Mouse (Mus musculus): ENCODE data around the gene Gm20683. TPM values are rescaled to one million over a fixed set of nuclear protein-coding genes. Genes with fewer than 3 reads are reported as not detected.
A peak's percentile ranks its signal among the peaks of the same experiment; 100 is the strongest.

Gene Gm20683
- polyA plus RNA-seq, 1 experiment from 2014 or later, result 0.86 TPM

DNA sequence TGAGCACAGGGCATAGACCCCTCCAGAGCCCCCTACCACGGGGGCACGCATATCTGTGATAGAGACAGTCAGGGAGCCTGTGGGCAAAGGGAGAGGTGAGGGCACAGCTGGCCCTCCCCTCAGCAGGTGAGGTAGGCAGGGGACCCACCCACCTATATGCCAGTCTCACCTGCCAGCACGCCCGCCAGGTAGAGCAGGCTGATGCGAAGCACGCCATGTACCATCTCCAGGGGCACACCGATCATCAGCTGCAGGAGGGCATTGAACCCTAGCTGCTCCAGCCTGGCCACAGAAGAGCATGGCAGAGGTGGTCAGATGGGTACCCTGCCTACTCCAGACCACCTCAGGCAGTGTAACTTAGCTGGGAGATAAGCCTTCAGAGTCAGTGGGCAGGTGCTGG, 6.3 kb downstream of the Gm20683 start:
- Histone ChIP-seq H3K9me3 (ENCODE audit: low read length) (no peaks in the 10 kb centered on the region), H3K4me1 (ENCODE audit: insufficient read depth, low read depth, low read length) (peaks cover 39% of the 10 kb centered on the region), H3K4me3 (ENCODE audit: low read depth, low read length) (no peak overlapping the region), H3K9ac (replicated peaks; ENCODE audit: low read depth) (no peak overlapping the region), H3K27ac (ENCODE audit: low read length) (no peak overlapping the region), H3K36me3 (ENCODE audit: insufficient read depth, low read length) (peaks cover 6% of the 10 kb centered on the region; the same call in 1 of the 2 replicates), H3K4me2 (replicated peaks; ENCODE audit: low read depth, low read length) (0 out of 2 replicates have a peak overlapping the region, but pooled peaks have one; percentile 84), H3K27me3 (replicated peaks; ENCODE audit: insufficient read depth, low read length) (no peaks in the 10 kb centered on the region)
- TF ChIP-seq CTCF (IDR thresholded peaks at IDR 0.05), result no peak
- no peak for TF ChIP-seq EP300 (IDR thresholded peaks at IDR 0.05)
- WGBS, result 94% methylated on average over 7 of the region's 7 CpGs
- ATAC-seq, result no peak
- no peak for DNase-seq (ENCODE audit: low spot score)

DNA sequence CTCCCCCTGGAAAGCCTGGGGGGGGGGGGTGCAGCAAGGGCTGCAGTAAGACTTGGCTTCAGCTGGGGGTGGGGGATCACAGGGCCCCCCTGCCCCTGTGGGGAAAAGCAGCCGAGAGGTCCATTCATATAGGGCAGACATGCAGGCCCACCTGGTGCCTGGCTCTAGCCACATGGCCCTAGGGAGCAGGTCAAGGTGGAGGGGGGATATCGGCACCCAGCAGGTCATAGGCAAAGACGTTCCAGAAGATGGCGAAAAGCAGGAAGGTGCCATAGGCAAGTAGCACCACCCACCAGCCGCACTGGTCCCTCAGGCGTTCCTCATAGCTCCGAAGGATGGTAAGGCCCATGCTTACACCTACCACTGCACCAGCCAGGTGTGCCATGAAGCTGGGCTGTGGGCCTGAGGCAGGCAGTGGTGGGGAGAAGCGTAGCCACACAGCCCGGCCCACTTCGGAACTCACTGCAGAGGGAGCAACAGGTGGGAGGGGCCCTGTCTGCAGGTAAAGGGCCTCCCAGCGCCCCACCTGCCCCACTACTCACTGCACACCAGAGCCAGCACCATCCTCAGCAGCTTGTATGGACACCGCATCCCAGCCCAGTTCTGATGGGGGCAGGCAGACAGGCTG, 6.9 kb downstream of the Gm20683 start:
- Histone ChIP-seq H3K4me1 (ENCODE audit: insufficient read depth, low read depth, low read length) (peaks cover 39% of the 10 kb centered on the region), H3K4me3 (ENCODE audit: low read depth, low read length) (peak overlapping the region; percentile 55; the same call in 1 of the 2 replicates), H3K9ac (replicated peaks; ENCODE audit: low read depth) (0 out of 2 replicates have a peak overlapping the region, but pooled peaks have one; percentile 13), H3K36me3 (ENCODE audit: insufficient read depth, low read length) (0 out of 2 replicates have a peak, but pooled peaks cover 5% of the 10 kb centered on the region), H3K9me3 (ENCODE audit: low read length) (no peaks in the 10 kb centered on the region), H3K4me2 (replicated peaks; ENCODE audit: low read depth, low read length) (peak overlapping the region; percentile 84), H3K27me3 (replicated peaks; ENCODE audit: insufficient read depth, low read length) (no peaks in the 10 kb centered on the region), H3K27ac (ENCODE audit: low read length) (peak overlapping the region; percentile 98; the same call in 1 of the 2 replicates)
- no peak for DNase-seq (ENCODE audit: low spot score)
- TF ChIP-seq CTCF (IDR thresholded peaks at IDR 0.05), result no peak
- TF ChIP-seq EP300 (IDR thresholded peaks at IDR 0.05), result no peak
- ATAC-seq, result no peak
- 79% methylated on average over 12 of the region's 12 CpGs for WGBS

DNA sequence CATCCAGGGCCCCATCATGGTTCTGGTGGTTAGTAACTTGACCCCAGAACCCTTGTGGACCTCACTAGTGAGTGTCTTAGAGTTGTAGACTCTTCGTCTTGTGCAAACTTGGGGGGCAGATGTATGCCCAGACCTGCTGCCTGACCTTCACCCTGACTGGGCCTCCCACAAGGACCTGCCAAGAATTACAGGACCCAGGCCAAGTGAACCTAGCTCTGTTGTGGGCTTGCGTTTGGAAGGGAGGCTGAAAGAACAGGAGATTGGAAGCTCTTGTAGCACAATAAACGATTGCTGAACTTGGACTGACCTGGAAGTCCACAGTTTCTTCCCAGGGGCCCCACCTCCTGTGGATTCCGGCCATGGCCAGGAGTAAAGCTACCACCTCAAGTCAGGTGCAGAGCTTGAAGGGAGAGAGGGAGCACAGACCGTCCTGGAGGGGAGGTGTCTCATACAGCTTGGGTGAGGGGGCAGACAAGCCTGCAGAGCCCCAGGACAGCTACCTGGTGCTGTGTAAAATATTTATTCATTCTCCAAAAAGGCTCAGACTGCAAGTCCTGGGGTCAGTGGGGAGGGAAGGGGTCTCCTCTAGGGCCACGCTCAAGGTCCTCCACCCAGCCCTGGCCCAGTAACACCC, 7.5 kb downstream of the Gm20683 start:
- ATAC-seq (no peak), DNase-seq (ENCODE audit: low spot score) (peak; percentile 31)
- Histone ChIP-seq H3K27ac (ENCODE audit: low read length) (peak overlapping the region; percentile 98), H3K4me3 (ENCODE audit: low read depth, low read length) (peak overlapping the region; percentile 55), H3K4me1 (ENCODE audit: insufficient read depth, low read depth, low read length) (peaks cover 45% of the 10 kb centered on the region), H3K27me3 (replicated peaks; ENCODE audit: insufficient read depth, low read length) (no peaks in the 10 kb centered on the region), H3K36me3 (ENCODE audit: insufficient read depth, low read length) (0 out of 2 replicates have a peak, but pooled peaks cover 5% of the 10 kb centered on the region), H3K9me3 (ENCODE audit: low read length) (no peaks in the 10 kb centered on the region), H3K4me2 (replicated peaks; ENCODE audit: low read depth, low read length) (peak overlapping the region; percentile 84), H3K9ac (replicated peaks; ENCODE audit: low read depth) (peak overlapping the region; percentile 55; the same call in 1 of the 2 replicates)
- WGBS, result 19% methylated on average over 5 of the region's 6 CpGs
- TF ChIP-seq CTCF (IDR thresholded peaks at IDR 0.05), result no peak
- TF ChIP-seq EP300 (IDR thresholded peaks at IDR 0.05), result no peak

DNA sequence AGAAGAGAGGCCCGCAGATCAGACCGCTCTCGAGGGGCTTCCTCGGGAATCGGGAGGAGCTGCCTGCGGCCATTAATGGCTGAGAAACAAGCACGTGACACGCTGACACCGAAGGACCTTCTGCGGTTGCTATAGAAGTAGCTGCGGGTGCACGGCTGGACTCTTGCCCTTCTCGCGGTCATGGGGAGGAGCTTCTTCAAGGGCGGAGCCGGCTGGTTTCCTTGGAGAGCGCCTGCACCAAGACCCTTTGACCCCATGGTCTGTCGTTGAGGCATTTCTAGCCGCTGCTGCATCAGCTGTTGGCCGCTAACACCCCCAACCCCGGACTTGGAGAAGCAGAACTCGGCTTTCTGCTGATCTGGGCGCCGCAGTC, 8.3 kb downstream of the Gm20683 start, which contains the start of gene Stub1:
TSS of gene Stub1 (minus strand) at position 114 of the 373 bp plus-strand sequence.
- peak; percentile 97 for DNase-seq (ENCODE audit: low spot score)
- H3K4me1 ChIP-seq (ENCODE audit: insufficient read depth, low read depth, low read length), result peaks cover 45% of the 10 kb centered on the region
- TF ChIP-seq CTCF (IDR thresholded peaks at IDR 0.05) (no peak), EP300 (IDR thresholded peaks at IDR 0.05) (no peak)

DNA sequence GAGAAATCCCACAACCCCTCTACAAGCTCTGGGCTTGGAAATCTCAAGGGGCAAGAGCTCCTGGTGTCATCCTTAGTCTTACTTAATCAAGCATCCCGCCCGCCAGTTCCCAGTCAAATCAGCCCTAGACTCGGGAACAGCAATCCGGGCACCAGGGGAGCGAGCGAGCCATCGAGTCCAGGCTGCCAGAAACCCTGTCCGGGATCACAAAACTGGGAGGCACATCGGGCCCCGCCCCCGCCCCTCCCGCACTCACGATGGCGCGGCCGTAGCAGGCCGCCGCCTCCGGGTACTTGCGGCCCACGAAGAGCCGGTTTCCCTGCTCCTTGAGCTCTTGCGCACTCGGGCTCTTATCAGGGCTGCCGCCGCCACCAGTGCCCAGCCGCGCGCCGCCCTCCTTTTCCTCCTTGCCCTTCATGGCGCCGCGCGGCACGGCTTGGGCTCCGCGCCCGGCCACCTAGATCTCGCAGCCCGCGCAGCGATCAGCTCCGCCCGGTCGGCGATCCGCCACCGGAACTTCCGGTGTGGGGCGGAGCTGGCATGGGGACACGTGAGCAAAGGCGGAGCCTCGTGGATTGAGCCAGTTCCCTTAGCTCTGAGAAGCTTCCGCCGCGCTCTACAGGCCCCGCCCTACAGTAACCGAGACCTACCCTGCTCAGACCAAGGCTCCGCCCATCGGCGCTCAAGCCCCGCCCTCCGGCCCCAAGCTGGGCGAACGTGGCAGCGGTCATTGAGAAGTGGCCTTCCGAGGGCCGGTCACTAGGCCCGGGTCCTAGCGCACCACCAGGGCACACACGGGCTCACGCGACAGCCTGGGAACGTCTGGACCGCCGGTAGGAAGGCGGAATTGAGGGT, 8.9 kb downstream of the Gm20683 start:
- Histone ChIP-seq H3K27me3 (replicated peaks; ENCODE audit: insufficient read depth, low read length) (no peaks in the 10 kb centered on the region), H3K4me1 (ENCODE audit: insufficient read depth, low read depth, low read length) (peaks cover 45% of the 10 kb centered on the region), H3K27ac (ENCODE audit: low read length) (peak overlapping the region; percentile 98), H3K9me3 (ENCODE audit: low read length) (no peaks in the 10 kb centered on the region), H3K4me2 (replicated peaks; ENCODE audit: low read depth, low read length) (peak overlapping the region; percentile 84), H3K4me3 (ENCODE audit: low read depth, low read length) (peak overlapping the region; percentile 55), H3K36me3 (ENCODE audit: insufficient read depth, low read length) (0 out of 2 replicates have a peak, but pooled peaks cover 5% of the 10 kb centered on the region), H3K9ac (replicated peaks; ENCODE audit: low read depth) (peak overlapping the region; percentile 66)
- TF ChIP-seq CTCF (IDR thresholded peaks at IDR 0.05) (peak; percentile 23; the same call in 1 of the 2 replicates), EP300 (IDR thresholded peaks at IDR 0.05) (no peak)
- WGBS, result 1% methylated on average over 72 of the region's 77 CpGs
- DNase-seq (ENCODE audit: low spot score) (peak; percentile 100), ATAC-seq (peak; percentile 94)

More for the DNA sequence above, 8.3 kb downstream of the Gm20683 start, which contains the start of gene Stub1:
- no peaks in the 10 kb centered on the region for H3K27me3 ChIP-seq (replicated peaks; ENCODE audit: insufficient read depth, low read length)
- peak within 1 kb of the TSS; percentile 98 for H3K27ac ChIP-seq (ENCODE audit: low read length)
- H3K4me3 ChIP-seq (ENCODE audit: low read depth, low read length), result peak within 1 kb of the TSS; percentile 55
- 0 out of 2 replicates have a peak, but pooled peaks cover 5% of the 10 kb centered on the region for H3K36me3 ChIP-seq (ENCODE audit: insufficient read depth, low read length)
- H3K9me3 ChIP-seq (ENCODE audit: low read length), result no peaks in the 10 kb centered on the region
- peak within 1 kb of the TSS; percentile 84 for H3K4me2 ChIP-seq (replicated peaks; ENCODE audit: low read depth, low read length)
- 4% methylated on average over 24 of the region's 24 CpGs for WGBS
- peak within 1 kb of the TSS; percentile 66 for H3K9ac ChIP-seq (replicated peaks; ENCODE audit: low read depth)
- ATAC-seq, result peak; percentile 79

Measured in lung, postnatal 0 days (tissue).